In genomic region chr9:35421730-35422235, GRCm38 (mm10) we compare ENCODE assay signal across 8 mouse cellular contexts. TPM values are rescaled to one million over a fixed set of nuclear protein-coding genes. Genes with fewer than 3 reads are reported as not detected.
A peak's percentile ranks its signal among the peaks of the same experiment; 100 is the strongest.
DNase-seq lines count a peak whose midpoint lies in the region; ATAC-seq and TF ChIP-seq lines count a peak whose summit lies in the region.

No protein-coding gene starts in this region.

- H3K27me3 ChIP-seq in forebrain, embryonic 14.5 days (replicated peaks; ENCODE audit: control insufficient read depth, insufficient read depth, low read length), result no peaks in the 10 kb centered on the region
- H3K27me3 ChIP-seq in kidney, postnatal 0 days (ENCODE audit: insufficient read depth, low read length), result no peaks in the 10 kb centered on the region
- H3K27me3 ChIP-seq in lung, embryonic 16.5 days (ENCODE audit: control insufficient read depth, insufficient read depth, low read depth, low read length), result peaks cover 13% of the 10 kb centered on the region; the same call in 1 of the 2 replicates

- DNase-seq in spleen, adult 12 weeks (ENCODE audit: low spot score), result peak; percentile 19
- DNase-seq in spleen, postnatal 14 days (ENCODE audit: low spot score in 2 of 2), result no peak
- peak; percentile 69 for DNase-seq in forebrain, embryonic 14.5 days (ENCODE audit: low spot score)
- peak; percentile 73 for DNase-seq in kidney, postnatal 0 days (ENCODE audit: low spot score)
- peak; percentile 63 to 64 for DNase-seq in right cerebral cortex, postnatal 10 days (ENCODE audit: low spot score in 2 of 2)
- DNase-seq in urinary bladder, postnatal 10 days (ENCODE audit: low spot score), result no peak

- peak overlapping the region; percentile 100 for H3K9ac ChIP-seq in forebrain, embryonic 14.5 days (ENCODE audit: low read length)
- peak overlapping the region; percentile 89 for H3K9ac ChIP-seq in kidney, postnatal 0 days (ENCODE audit: low read depth, low read length)
- peak overlapping the region; percentile 95 for H3K9ac ChIP-seq in lung, embryonic 16.5 days (ENCODE audit: low read length)

- H3K4me2 ChIP-seq in forebrain, embryonic 14.5 days (ENCODE audit: low read length), result peak overlapping the region; percentile 68
- peak overlapping the region; percentile 75 for H3K4me2 ChIP-seq in kidney, postnatal 0 days (ENCODE audit: low read length)
- H3K4me2 ChIP-seq in lung, embryonic 16.5 days (ENCODE audit: low read depth, low read length), result peak overlapping the region; percentile 88

- WGBS in forebrain, embryonic 14.5 days, result under 1% methylated on average over 35 of the region's 35 CpGs
- WGBS in kidney, postnatal 0 days, result 0% methylated on average over 33 of the region's 35 CpGs
- 1% methylated on average over 32 of the region's 35 CpGs for WGBS in lung, embryonic 16.5 days

- no peaks in the 10 kb centered on the region for H3K4me1 ChIP-seq in bone marrow macrophage, adult 2 months (ENCODE audit: control insufficient read depth, insufficient read depth, low read length)
- H3K4me1 ChIP-seq in forebrain, embryonic 14.5 days (ENCODE audit: control insufficient read depth, insufficient read depth, low read length), result peaks cover 8% of the 10 kb centered on the region; the same call in 1 of the 2 replicates
- peaks cover 4% of the 10 kb centered on the region; the same call in 1 of the 2 replicates for H3K4me1 ChIP-seq in kidney, postnatal 0 days (replicated peaks; ENCODE audit: insufficient read depth, low read length)
- peaks cover 6% of the 10 kb centered on the region for H3K4me1 ChIP-seq in lung, embryonic 16.5 days (replicated peaks; ENCODE audit: control insufficient read depth, insufficient read depth, low read length)

- no peak for ATAC-seq in forebrain, embryonic 14.5 days
- ATAC-seq in kidney, postnatal 0 days (replicated peaks; ENCODE audit: low FRiP score, low read depth), result no peak; the same call in 1 of the 2 replicates
- ATAC-seq in lung, embryonic 16.5 days (ENCODE audit: low read depth), result peak; percentile 49

- H3K27ac ChIP-seq in bone marrow macrophage, adult 2 months (ENCODE audit: insufficient read depth, low read depth, low read length), result no peak overlapping the region
- peak overlapping the region; percentile 96 for H3K27ac ChIP-seq in forebrain, embryonic 14.5 days (ENCODE audit: low read depth, low read length)
- H3K27ac ChIP-seq in kidney, postnatal 0 days, result peak overlapping the region; percentile 90
- peak overlapping the region; percentile 84 for H3K27ac ChIP-seq in lung, embryonic 16.5 days (ENCODE audit: low read length)

- no peaks in the 10 kb centered on the region for H3K36me3 ChIP-seq in forebrain, embryonic 14.5 days (ENCODE audit: control insufficient read depth, insufficient read depth, low read length)
- no peaks in the 10 kb centered on the region for H3K36me3 ChIP-seq in kidney, postnatal 0 days (ENCODE audit: insufficient read depth, low read length)
- H3K36me3 ChIP-seq in lung, embryonic 16.5 days (ENCODE audit: control insufficient read depth, insufficient read depth, low read length), result no peaks in the 10 kb centered on the region

- TF ChIP-seq POLR2A in bone marrow macrophage, adult 2 months (IDR thresholded peaks at IDR 0.05; ENCODE audit: borderline replicate concordance, low read depth, low read length), result no peak

- no peaks in the 10 kb centered on the region for H3K9me3 ChIP-seq in forebrain, embryonic 14.5 days (replicated peaks; ENCODE audit: control insufficient read depth, low read length)
- no peaks in the 10 kb centered on the region for H3K9me3 ChIP-seq in kidney, postnatal 0 days (replicated peaks; ENCODE audit: low read length)
- no peaks in the 10 kb centered on the region for H3K9me3 ChIP-seq in lung, embryonic 16.5 days (ENCODE audit: control insufficient read depth, low read length)

- H3K4me3 ChIP-seq in bone marrow macrophage, adult 2 months (ENCODE audit: insufficient read depth, low read length), result peak overlapping the region; percentile 93
- peak overlapping the region; percentile 98 for H3K4me3 ChIP-seq in forebrain, embryonic 14.5 days (ENCODE audit: low read depth, low read length)
- H3K4me3 ChIP-seq in kidney, postnatal 0 days (replicated peaks; ENCODE audit: low read depth, low read length), result peak overlapping the region; percentile 96
- peak overlapping the region; percentile 94 for H3K4me3 ChIP-seq in lung, embryonic 16.5 days (ENCODE audit: low read length)

- TF ChIP-seq CTCF in bone marrow macrophage, adult 2 months (IDR thresholded peaks at IDR 0.05; ENCODE audit: low read depth, low read length), result no peak
- no peak for TF ChIP-seq CTCF in kidney, postnatal 0 days (IDR thresholded peaks at IDR 0.05; ENCODE audit: low read depth)

RNA-seq across cellular contexts. Expression of gene Cdon, which starts 0.9 kb away (rescaled TPM):
- polyA plus RNA-seq in bone marrow macrophage, adult 2 months (2012; ENCODE audit: insufficient read depth, insufficient read length, missing spikeins), result 0.20 and 0.75 TPM in 2 replicates
- polyA plus RNA-seq in forebrain, embryonic 14.5 days (2014; fragmentation: Nextera tagmentation; extraction: Ambion mirVana), result 10.5 and 11.0 TPM in 2 replicates
- 1.9 and 2.2 TPM in 2 replicates for polyA plus RNA-seq in kidney, postnatal 0 days (2015; fragmentation: Nextera tagmentation; extraction: Ambion mirVana)
- polyA plus RNA-seq in lung, embryonic 16.5 days (2015; fragmentation: Nextera tagmentation; extraction: Ambion mirVana), result 3.2 and 3.6 TPM in 2 replicates

Comparison
In these comparisons a context has a peak if more than half of its experiments do, and no peak if none do; other contexts are left out.
1. DNase-seq: peak in spleen, adult 12 weeks (single experiment), forebrain, embryonic 14.5 days (single experiment), kidney, postnatal 0 days (single experiment) and right cerebral cortex, postnatal 10 days (2 of 2); none in spleen, postnatal 14 days (0 of 2) and urinary bladder, postnatal 10 days (single experiment).
2. Peak in every context shown above with its lines, with median percentiles within 50 percentile points of each other: H3K4me3 ChIP-seq, H3K4me2 ChIP-seq and H3K9ac ChIP-seq.